Mouse (Mus musculus) embryo, embryonic 10.5 days (tissue): ENCODE data around the gene Dpyd.

ENCODE experiments used
- DNase-seq: peaks from one replicate; pipeline ENCODE4 v3.0.0-alpha.2; 2015; ENCODE audit warnings: low spot score

Gene Dpyd

DNA sequence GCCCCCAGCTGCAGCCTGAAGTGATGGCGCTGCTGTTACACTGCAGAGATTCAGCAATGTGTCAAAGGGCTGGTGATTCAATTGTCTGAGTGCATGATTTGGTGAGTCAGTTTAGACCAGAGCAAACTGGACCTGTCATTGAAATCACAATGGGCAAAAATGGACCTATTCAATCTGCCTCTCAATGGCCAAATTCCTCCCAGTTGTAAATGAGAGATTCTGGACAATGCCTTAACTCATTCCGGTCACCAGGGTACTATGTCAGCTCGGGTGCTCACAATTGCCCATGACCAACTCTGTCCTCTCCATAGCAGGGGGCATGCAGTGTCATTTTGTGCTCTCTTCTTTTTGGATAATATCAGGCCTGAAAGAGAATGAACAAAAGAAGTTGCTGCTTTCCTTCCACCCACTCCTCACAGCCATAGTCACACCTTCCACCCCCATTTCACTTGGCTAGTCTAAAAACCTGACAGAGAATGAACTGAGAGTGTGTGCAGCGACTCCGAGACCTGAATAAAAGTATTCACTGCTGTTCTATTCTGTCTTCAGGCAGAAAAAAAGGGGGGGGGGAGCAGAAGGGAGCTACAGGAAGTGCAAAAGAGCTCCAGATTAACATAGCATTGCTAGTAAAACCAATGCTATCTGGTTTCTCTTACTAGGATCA is 533.4 kb downstream of the Dpyd start:
- peak; percentile 79 for DNase-seq

DNA sequence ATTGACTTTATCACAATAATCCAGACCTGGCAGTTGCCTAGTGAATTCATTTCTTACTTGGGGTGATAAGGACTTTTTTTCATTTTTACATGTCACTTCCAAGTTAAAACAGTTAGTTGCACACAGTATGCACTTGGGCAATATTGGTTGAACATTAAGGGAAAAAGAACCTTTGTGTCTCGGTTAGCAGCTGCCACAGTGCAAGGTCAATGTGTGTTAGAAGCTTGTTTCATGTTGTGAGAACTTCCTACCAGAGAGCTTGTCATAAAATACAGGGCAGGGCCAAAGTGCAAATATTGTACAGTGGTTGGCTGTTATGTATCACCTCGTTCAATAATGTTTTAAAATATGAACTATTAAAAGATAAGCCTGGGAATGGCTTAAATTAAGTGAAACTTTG is 564.1 kb downstream of the Dpyd start:
- no peak for DNase-seq

DNA sequence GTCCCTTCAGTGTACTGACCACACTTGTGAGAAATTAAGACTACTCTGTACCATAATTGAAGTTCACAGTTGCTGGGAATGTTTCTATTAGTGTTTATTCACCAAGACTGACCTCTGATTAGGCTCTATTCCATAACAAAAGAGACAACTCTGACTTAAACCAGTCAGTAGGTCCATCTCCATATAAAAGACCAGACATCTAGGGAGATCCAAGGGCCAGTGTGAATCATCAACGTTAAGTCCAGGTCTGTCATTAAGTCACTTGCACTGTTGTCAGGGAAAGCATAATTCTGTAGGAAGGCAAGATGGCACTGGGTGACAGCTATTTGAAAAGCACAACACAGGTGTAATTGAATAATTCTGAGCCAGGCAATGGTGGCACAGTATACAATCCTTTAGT is 566.1 kb downstream of the Dpyd start:
- no peak for DNase-seq

DNA sequence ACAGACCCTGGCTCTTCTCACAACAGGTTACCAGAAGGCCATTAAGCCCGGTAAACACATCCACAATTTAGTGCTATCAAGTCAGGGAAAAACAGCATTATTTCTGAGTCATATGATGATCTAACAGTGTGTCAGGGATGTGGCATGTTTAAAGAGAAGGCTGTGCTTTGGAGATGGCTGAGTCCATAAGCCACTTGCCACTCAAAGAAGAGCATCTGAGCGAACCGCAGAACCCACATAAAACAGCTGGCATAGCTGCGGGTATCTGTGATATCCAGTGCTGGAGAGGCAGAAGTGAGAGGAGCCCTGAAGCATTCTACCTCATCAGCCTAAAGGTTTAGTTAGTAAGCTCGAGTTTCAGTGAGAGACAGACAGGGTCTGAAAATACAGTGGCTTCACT is 581.1 kb downstream of the Dpyd start:
- DNase-seq = no peak

DNA sequence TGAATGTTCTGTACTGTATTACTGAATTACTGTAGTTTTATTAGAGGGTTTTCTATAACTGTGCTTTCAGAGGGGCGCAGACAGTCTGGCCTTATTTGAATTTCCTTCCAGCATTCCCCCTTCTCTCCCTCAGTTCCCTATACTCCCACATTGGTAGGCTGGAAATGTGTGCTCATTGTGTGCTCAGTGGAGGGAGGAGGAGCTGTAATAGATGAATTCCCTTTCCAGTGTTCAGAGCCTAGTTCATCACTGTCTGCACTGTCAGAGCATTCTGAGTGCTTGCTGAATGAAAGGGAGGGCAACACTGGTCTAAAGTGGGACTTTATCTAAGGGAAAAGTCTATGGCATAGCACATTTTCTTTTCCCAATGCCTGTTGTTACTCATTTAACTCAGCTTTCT is 582.9 kb downstream of the Dpyd start:
- DNase-seq = no peak

DNA sequence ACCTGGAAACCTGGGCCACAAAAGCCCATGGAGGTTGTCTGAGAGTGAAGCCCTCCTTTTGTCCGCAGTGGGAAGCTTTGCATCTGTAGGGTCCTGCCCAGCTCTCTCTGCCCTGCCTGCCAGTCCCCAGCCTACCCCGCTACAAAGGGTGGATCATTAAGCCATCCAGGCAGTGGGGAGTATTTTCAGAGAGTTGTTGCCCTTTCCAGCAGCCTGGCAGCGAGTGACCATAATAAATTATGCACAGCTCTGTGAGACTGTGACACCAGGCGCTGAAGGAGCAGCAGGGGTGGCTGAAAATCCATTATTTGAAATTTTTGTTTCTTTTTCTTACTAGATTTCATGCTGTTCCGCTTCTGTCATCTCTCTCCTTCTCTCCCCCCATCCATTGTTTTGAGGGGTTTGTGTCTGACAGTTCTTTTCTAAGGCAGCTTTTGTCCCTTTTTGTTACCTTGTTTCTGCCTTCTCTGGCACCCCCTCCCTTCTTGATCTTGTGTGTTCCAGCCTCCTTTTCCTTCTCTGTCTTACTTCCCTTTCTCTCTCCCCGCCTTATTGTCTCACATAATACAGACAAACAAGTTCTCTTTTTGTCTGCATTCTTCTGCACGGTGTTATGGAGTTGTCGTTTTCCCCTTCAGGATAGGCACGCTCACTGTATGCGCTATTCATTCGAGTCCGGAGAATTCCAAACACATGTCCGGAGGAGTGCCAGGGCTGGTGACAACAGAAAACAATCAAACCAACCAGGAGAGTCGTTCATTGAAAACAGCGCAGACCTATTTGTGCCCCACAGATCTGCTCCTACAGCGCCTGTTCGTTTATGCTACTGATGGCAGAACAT is 592.9 kb downstream of the Dpyd start:
- DNase-seq = peak; percentile 66

DNA sequence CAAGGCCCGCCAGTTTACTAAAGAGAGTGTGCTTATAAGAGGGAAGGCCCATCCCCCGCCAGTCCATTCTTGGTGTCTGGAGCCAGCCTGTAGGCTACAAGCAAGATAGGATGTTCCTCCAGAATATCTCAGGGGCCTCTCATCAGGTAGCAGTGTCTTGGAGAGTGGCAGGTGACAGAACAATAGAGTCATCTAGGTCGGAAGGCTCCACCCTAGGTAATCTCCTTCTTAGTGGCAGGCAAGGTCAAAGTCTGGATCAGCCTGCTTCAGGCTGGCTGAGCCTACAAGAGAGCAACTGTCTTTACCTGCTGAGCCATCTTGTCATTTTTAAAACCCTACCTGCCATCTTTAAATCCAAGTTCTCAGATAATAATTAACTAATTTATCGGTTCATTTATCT is 596.7 kb downstream of the Dpyd start:
- no peak for DNase-seq

DNA sequence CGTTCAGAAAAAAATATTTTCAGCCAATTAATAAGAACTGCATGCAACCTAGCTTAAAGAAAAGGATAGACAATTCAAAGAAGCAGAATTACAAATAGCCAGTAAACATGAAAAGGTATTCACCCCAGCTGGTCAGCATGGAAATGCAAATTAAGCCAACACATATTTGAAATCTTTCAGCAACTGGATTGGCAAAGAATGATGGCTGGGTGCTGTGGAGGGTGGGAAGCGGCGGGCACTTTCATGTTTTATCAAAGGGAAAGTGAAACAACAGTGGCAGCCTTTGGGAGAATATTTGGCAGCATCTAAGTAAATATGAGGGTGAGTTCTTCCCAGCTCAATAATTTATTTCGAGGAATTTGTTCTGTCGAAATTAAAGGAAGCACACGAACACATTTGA is 603.8 kb downstream of the Dpyd start:
- no peak for DNase-seq

DNA sequence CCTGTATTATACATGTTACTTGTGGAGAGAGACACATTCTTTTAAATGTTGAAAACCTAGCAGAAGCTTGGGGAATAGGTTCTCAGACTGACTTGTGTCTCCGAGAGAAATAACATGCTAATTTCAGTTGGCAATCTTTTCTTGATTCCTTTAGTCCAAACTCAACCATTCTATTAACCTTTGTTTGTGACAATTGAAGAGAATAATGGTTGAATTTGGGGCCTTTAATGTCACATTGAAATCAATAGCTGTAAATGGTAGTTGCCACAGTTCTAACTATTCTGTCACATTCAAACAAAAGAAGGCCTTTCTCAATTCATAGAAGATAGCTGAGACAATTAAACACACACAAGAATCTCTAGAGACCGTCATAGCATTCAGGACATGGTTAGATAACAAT is 606.2 kb downstream of the Dpyd start:
- no peak for DNase-seq

DNA sequence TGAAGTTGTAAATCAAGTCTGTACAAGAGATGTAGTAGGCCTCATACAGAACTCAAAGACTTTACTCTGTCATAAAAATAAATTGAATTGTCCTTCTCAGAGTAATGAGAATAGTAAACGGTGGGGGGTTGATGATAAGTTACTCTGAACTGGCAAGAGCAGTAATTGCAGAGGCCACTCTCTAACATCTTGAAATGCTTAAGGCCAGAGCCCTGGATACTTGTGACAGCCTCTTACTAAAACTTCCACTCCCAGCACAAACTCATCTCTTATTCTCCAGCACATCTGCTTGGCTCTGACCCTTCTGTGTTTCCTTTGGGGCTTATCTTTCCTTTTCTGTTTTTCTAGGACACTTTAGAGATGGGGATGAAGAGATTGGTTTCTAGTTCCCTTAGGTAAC is 606.7 kb downstream of the Dpyd start:
- peak; percentile 62 for DNase-seq

DNA sequence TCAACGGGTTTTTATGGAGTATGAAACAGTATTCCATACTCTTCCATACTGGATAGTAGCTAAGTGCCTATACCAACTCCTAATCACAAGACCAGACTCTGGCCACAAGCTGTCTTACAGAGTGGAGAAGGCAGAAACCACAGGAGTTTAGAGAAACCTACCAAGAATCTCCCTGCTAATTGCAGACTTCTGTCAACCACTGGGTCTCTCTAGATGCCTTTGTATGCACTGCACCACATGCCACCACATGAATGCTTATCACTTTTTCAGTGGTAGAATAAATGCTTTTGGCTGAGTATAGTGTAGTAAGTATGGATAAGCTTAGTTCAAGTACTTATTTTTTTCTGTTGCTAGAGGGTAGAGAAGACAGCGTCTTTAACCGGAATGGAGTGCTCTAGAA is 621.3 kb downstream of the Dpyd start:
- DNase-seq = no peak

DNA sequence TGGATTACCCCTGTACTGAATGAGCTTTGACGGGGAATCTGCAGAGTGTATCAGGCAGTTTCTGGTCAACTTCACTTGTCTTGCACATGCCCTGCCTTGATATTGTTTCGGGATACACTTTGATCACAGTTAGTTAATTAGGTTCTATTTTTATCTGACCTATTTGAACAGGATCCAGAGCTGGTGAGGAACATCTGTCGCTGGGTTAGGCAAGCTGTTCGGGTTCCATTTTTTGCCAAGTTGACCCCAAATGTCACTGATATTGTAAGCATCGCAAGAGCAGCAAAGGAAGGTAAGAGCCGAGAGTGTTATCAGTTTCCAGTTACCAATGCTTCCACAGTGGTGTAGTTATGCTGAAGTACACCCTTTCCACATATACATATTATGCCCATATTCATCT is 632.1 kb downstream of the Dpyd start:
- DNase-seq = no peak

DNA sequence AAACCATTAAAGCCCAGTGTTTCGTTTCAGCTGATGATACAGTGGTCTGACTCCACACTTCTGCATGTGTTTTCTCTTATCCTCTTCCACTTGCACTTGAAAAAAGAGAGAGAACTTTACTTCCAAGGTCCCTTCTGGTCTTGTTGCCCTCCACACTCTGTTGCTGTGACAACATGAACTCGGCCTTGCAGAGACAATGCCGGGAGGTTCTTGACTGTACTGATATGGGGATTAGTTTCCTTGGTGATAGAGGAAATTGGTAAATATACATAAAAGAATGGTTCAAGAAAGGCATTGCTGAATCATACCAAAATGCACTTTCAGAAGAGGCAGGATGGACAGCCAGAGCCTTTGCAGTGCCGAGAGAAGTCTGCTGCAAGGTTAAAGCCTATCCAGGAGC is 633.7 kb downstream of the Dpyd start:
- DNase-seq = no peak

DNA sequence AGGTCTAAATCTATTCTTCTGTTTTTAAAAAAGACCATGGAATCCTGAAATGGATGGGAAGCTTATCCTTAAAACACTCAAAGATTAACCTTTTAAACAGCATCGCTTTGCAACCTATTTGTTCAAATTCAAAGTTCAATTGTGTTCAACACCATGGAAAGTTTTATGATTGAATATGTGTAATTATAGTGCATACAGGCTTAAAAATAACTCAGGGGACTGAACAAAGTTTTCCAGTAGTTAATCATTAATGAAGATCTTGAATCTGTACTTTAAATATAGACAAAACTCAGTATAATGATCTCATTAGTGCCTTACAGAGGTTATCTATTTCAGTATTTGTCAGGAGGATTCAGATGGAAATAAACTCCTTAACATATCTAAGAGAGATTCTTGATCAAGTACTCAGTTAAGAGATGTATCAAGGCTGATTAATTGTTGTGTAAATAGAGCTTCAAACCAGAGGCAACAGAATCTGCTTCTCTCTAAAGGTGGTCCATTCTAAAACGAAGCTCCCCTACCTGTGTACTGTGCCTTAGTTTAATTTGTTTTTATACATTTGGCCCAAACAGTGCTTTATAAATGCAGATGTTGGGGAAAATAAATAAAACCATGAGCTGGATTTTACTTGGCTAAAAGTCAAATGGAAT is 659.0 kb downstream of the Dpyd start:
- no peak for DNase-seq

DNA sequence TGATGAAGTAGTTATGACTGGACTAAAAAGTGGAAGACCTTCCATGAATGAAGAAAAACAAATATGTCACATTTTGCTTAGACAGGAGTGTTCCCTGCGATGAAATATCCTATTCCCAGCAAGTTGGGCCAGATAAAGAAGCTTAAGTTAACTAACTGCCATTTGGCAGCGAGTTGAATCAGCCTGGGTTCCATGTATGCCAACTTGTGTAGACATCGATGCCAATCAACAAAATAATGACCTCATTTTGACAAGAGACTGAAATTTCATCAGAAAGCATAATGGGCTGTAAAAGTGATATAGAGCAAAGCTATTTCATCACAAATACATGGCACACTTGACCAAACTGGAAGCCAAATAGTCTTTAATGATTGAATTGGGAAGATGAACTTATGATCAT is 681.3 kb downstream of the Dpyd start:
- DNase-seq = no peak

DNA sequence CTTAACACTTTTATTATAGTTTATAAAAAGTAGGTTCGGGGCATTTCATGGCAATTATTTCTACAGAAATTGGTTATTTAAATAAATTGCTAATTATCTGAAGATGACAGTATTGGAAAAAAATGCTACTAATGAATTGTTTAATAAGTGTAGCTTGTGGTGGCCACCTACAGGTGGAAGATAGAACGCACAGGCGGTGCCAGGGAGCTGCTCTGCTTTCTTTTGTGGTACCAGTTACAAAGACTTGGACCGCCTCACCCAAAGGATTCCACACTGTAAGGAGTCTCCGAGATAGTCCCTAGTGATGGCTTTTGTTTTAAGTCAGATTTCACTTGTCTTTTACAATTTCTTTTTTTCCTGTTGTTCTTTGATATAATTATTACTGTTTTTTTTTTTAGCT is 694.6 kb downstream of the Dpyd start:
- DNase-seq = peak; percentile 35

DNA sequence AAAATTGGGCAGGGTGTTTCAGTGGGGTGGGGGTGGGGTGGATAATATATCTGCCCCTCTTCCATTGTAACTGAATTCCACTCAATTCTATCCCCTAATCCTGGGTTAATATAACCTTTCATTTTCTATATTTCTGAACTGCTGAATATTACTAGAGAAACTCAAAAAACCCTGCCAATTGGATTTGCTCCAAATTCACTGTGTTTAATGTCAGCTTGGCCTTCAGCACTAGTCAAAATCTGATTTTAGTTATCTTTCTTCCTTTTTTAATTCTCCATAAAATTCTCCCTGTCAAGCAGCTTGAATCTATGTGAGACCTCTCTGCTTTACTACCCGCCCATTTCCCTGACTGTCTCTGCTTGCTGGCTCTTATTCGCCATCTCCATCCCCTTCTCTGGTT is 713.3 kb downstream of the Dpyd start:
- no peak for DNase-seq

DNA sequence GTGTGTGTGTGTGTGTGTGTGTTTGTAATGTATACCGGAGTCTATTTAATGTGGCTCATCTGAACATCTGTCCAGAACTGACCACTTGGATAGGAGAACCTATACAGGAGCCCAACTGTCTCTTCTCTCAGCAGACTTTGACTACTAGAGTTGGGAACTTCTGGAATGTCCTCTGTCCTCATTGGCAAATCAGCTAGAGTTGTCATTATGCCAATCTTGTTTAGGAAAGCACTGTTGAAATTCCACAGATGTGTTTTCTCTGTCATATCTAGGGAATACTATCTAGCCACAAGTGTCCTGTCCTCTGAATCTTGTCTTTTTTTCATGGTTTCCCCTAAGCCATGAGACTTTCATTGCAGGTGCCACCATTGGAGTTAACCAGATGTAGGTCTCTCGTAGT is 718.7 kb downstream of the Dpyd start:
- no peak for DNase-seq

DNA sequence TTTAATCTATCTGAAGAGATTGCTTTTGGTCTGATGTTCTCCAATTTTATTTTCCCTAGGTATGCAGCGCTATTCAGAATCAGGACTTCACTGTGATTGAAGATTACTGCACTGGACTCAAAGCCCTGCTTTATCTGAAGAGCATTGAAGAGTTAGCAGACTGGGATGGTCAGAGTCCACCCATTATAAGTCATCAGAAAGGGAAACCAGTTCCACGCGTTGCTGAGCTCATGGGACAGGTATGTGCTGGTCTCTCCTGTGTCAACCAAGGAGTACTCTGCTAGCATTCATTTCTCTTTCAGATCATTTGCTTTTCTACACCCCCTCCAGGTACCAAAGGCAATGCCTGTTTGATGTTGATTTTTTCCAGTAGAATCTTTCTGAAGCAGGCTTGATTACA is 752.8 kb downstream of the Dpyd start:
- DNase-seq = no peak

DNA sequence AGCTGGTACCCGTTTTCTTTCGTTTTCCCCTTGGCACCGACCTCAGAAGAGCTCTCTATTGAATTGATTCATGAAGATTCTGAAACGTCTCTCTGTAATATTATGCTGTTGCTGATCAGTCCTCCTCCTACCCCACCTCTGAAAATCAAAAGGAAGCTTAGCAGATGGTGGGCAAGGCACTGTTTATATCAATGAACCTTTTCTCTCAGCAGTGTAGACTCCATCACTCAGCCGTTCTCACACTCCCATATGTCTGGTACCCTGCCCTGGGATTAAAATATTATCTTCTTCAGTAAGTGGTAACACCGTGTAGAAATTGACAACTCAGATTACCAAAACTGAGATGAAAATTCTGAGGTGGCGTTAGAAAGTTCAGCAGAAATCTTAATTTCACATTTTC is 767.1 kb downstream of the Dpyd start:
- DNase-seq = no peak

DNA sequence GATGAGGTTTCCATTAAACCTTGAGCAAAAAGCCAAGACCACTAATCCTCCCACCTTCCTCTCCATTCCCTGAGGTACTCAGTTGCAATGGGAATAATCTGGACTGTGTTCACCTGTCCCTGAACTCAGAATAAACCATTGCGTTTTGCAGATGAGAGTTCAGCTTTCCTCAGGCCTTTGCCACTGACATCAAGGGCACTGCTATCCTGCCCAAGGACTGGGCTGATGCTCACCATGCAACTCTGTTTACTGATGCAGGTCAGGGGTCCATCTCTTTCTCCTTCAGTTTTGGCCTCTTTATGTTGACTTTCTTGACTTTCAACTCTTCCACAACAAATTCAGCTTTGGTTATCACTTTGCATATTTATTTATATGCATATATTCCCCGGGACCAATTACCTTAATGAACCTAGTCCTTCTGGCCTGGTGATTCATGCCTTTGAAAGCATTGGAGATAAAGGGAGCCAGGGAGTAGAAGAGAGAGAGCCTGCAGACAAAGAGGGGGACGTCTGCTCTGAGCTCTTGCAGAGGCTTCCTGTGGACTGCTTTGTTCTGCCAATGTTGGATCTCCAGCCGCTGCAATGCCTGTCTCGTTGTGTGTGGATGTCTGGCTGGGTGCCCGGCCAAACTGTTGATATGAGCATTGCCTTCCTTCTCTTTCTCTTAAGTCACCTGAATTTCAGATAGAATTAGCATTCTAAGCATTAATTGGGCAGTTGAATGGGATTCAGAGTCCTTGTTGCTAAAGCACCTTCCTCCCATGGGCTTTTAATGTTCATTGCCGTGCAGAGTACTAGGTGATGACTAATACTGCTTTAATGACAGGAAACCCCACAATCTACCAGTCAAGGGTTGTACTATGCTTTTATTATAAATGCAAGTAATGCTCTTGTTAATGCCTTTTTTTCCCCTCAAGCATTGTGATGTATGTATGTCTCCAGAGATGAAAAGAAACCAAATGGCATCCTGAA is 771.7 kb downstream of the Dpyd start:
- no peak for DNase-seq
